Mouse (Mus musculus): ENCODE measurements around the gene Mob2. TPM values are rescaled to one million over a fixed set of nuclear protein-coding genes. Genes with fewer than 3 reads are reported as not detected.

The Mob2 gene
- polyA plus RNA-seq, 1 experiment from 2014 or later = 76.2 TPM

- no peak for TF ChIP-seq CTCF (IDR thresholded peaks at IDR 0.05; ENCODE audit: low read depth)
- Histone ChIP-seq H3K4me2 (no peak overlapping the region), H3K4me3 (ENCODE audit: low read depth, low read length) (no peak overlapping the region), H3K36me3 (ENCODE audit: insufficient read depth) (no peaks in the 10 kb centered on the region), H3K4me1 (ENCODE audit: insufficient read depth) (no peaks in the 10 kb centered on the region), H3K9me3 (ENCODE audit: low read depth, low read length) (no peaks in the 10 kb centered on the region), H3K27me3 (ENCODE audit: insufficient read depth, low read length) (no peaks in the 10 kb centered on the region), H3K27ac (ENCODE audit: low read depth) (no peak overlapping the region), H3K9ac (no peak overlapping the region)
- WGBS = 70% methylated on average over 2 of the region's 2 CpGs
- no peak for ATAC-seq (ENCODE audit: insufficient read depth)
- no peak for DNase-seq
Measured at GRCm38 (mm10) chr7:141966281-141966680, 94.6 kb downstream of the Mob2 start.

GRCm38 (mm10) chr7:141962521-141962920 is 98.3 kb downstream of the Mob2 start:
- Histone ChIP-seq H3K36me3 (ENCODE audit: insufficient read depth) (no peaks in the 10 kb centered on the region), H3K9me3 (ENCODE audit: low read depth, low read length) (no peaks in the 10 kb centered on the region), H3K27ac (ENCODE audit: low read depth) (no peak overlapping the region), H3K9ac (no peak overlapping the region), H3K4me1 (ENCODE audit: insufficient read depth) (no peaks in the 10 kb centered on the region), H3K4me3 (ENCODE audit: low read depth, low read length) (no peak overlapping the region), H3K27me3 (ENCODE audit: insufficient read depth, low read length) (no peaks in the 10 kb centered on the region), H3K4me2 (no peak overlapping the region)
- no peak for TF ChIP-seq CTCF (IDR thresholded peaks at IDR 0.05; ENCODE audit: low read depth)
- 86% methylated on average over 3 of the region's 3 CpGs for WGBS
- no peak for DNase-seq
- ATAC-seq (ENCODE audit: insufficient read depth) = no peak

GRCm38 (mm10) chr7:141961491-141961890 is 99.4 kb downstream of the Mob2 start:
- no peak for TF ChIP-seq CTCF (IDR thresholded peaks at IDR 0.05; ENCODE audit: low read depth)
- Histone ChIP-seq H3K9me3 (ENCODE audit: low read depth, low read length) (no peaks in the 10 kb centered on the region), H3K4me1 (ENCODE audit: insufficient read depth) (no peaks in the 10 kb centered on the region), H3K27ac (ENCODE audit: low read depth) (no peak overlapping the region), H3K27me3 (ENCODE audit: insufficient read depth, low read length) (no peaks in the 10 kb centered on the region), H3K9ac (no peak overlapping the region), H3K4me2 (no peak overlapping the region), H3K4me3 (ENCODE audit: low read depth, low read length) (no peak overlapping the region), H3K36me3 (ENCODE audit: insufficient read depth) (no peaks in the 10 kb centered on the region)
- DNase-seq (no peak), ATAC-seq (ENCODE audit: insufficient read depth) (no peak)
- WGBS = 81% methylated on average over 3 of the region's 3 CpGs

GRCm38 (mm10) chr7:141960926-141961325 is 99.9 kb downstream of the Mob2 start:
- Histone ChIP-seq H3K9ac (no peak overlapping the region), H3K36me3 (ENCODE audit: insufficient read depth) (no peaks in the 10 kb centered on the region), H3K4me2 (no peak overlapping the region), H3K4me3 (ENCODE audit: low read depth, low read length) (no peak overlapping the region), H3K9me3 (ENCODE audit: low read depth, low read length) (no peaks in the 10 kb centered on the region), H3K27ac (ENCODE audit: low read depth) (no peak overlapping the region), H3K27me3 (ENCODE audit: insufficient read depth, low read length) (no peaks in the 10 kb centered on the region), H3K4me1 (ENCODE audit: insufficient read depth) (no peaks in the 10 kb centered on the region)
- WGBS = 75% methylated on average over 2 of the region's 2 CpGs
- ATAC-seq (ENCODE audit: insufficient read depth) (no peak), DNase-seq (no peak)
- no peak for TF ChIP-seq CTCF (IDR thresholded peaks at IDR 0.05; ENCODE audit: low read depth)

- no peak for TF ChIP-seq CTCF (IDR thresholded peaks at IDR 0.05; ENCODE audit: low read depth)
- H3K27ac ChIP-seq (ENCODE audit: low read depth) = no peak overlapping the region
- H3K27me3 ChIP-seq (ENCODE audit: insufficient read depth, low read length) = no peaks in the 10 kb centered on the region
- no peak overlapping the region for H3K4me3 ChIP-seq (ENCODE audit: low read depth, low read length)
- no peaks in the 10 kb centered on the region for H3K9me3 ChIP-seq (ENCODE audit: low read depth, low read length)
- no peaks in the 10 kb centered on the region for H3K4me1 ChIP-seq (ENCODE audit: insufficient read depth)
- 40% methylated on average over 1 of the region's 1 CpGs for whole genome bisulfite sequencing
- DNase-seq (peak; percentile 62), ATAC-seq (ENCODE audit: insufficient read depth) (no peak)
- no peak overlapping the region for H3K4me2 ChIP-seq
- no peaks in the 10 kb centered on the region for H3K36me3 ChIP-seq (ENCODE audit: insufficient read depth)
- H3K9ac ChIP-seq = no peak overlapping the region
Measured at GRCm38 (mm10) chr7:141959133-141959532, 101.7 kb downstream of the Mob2 start.

Small RNA genes within 50 kb of the gene (microRNA-seq; reads per million reads assigned to microRNA genes)
- not detected for gene Mir3104 (ENCODE audit: borderline number of aligned reads)

Other genes starting within 250 kb of the Mob2 start
- 0.07 and 0.15 TPM in 2 replicates for gene Muc5b, start 222.0 kb downstream of the Mob2 start, polyA plus RNA-seq (2014; fragmentation: Nextera tagmentation; extraction: Ambion mirVana)
- 50.3 and 54.5 TPM in 2 replicates for gene Tollip, start 142.6 kb downstream of the Mob2 start, polyA plus RNA-seq (2014; fragmentation: Nextera tagmentation; extraction: Ambion mirVana)
- 0.81 and 0.88 TPM in 2 replicates for gene Brsk2, start 111.3 kb downstream of the Mob2 start, polyA plus RNA-seq (2014; fragmentation: Nextera tagmentation; extraction: Ambion mirVana)
- 1.8 and 1.9 TPM in 2 replicates for gene Dusp8, start 34.8 kb upstream of the Mob2 start, polyA plus RNA-seq (2014; fragmentation: Nextera tagmentation; extraction: Ambion mirVana)
- not detected in 2 replicates for gene Gm45618, start 59.7 kb upstream of the Mob2 start, polyA plus RNA-seq (2014; fragmentation: Nextera tagmentation; extraction: Ambion mirVana)
- gene Gm39115, start 75.0 kb upstream of the Mob2 start, polyA plus RNA-seq (2014; fragmentation: Nextera tagmentation; extraction: Ambion mirVana) = not detected in 2 replicates
- gene Gm45337, start 83.5 kb upstream of the Mob2 start, polyA plus RNA-seq (2014; fragmentation: Nextera tagmentation; extraction: Ambion mirVana) = not detected in 2 replicates
- not detected in 2 replicates for gene Gm29735, start 96.0 kb upstream of the Mob2 start, polyA plus RNA-seq (2014; fragmentation: Nextera tagmentation; extraction: Ambion mirVana)
- gene Gm4553, start 104.7 kb upstream of the Mob2 start, polyA plus RNA-seq (2014; fragmentation: Nextera tagmentation; extraction: Ambion mirVana) = not detected in 2 replicates
- not detected in 2 replicates for gene Krtap5-2, start 114.9 kb upstream of the Mob2 start, polyA plus RNA-seq (2014; fragmentation: Nextera tagmentation; extraction: Ambion mirVana)
- gene Gm10153, start 129.3 kb upstream of the Mob2 start, polyA plus RNA-seq (2014; fragmentation: Nextera tagmentation; extraction: Ambion mirVana) = not detected in 2 replicates
- not detected in 2 replicates for gene Krtap5-3, start 140.3 kb upstream of the Mob2 start, polyA plus RNA-seq (2014; fragmentation: Nextera tagmentation; extraction: Ambion mirVana)
- gene Gm7579, start 150.8 kb upstream of the Mob2 start, polyA plus RNA-seq (2014; fragmentation: Nextera tagmentation; extraction: Ambion mirVana) = not detected in 2 replicates
- gene Krtap5-5, start 168.9 kb upstream of the Mob2 start, polyA plus RNA-seq (2014; fragmentation: Nextera tagmentation; extraction: Ambion mirVana) = not detected in 2 replicates
- gene Gm40460, start 180.0 kb upstream of the Mob2 start, polyA plus RNA-seq (2014; fragmentation: Nextera tagmentation; extraction: Ambion mirVana) = not detected in 2 replicates
- not detected in 2 replicates for gene Gm2431, start 197.3 kb upstream of the Mob2 start, polyA plus RNA-seq (2014; fragmentation: Nextera tagmentation; extraction: Ambion mirVana)
- gene Gm4559, start 213.3 kb upstream of the Mob2 start, polyA plus RNA-seq (2014; fragmentation: Nextera tagmentation; extraction: Ambion mirVana) = not detected in 2 replicates
- gene Krtap5-1, start 236.1 kb upstream of the Mob2 start, polyA plus RNA-seq (2014; fragmentation: Nextera tagmentation; extraction: Ambion mirVana) = not detected in 2 replicates
- not detected in 2 replicates for gene Krtap5-4, start 242.5 kb upstream of the Mob2 start, polyA plus RNA-seq (2014; fragmentation: Nextera tagmentation; extraction: Ambion mirVana)

Measured in lung, embryonic 14.5 days (tissue).